Mouse (Mus musculus): ENCODE data around the gene Babam1.

Babam1 gene

DNA sequence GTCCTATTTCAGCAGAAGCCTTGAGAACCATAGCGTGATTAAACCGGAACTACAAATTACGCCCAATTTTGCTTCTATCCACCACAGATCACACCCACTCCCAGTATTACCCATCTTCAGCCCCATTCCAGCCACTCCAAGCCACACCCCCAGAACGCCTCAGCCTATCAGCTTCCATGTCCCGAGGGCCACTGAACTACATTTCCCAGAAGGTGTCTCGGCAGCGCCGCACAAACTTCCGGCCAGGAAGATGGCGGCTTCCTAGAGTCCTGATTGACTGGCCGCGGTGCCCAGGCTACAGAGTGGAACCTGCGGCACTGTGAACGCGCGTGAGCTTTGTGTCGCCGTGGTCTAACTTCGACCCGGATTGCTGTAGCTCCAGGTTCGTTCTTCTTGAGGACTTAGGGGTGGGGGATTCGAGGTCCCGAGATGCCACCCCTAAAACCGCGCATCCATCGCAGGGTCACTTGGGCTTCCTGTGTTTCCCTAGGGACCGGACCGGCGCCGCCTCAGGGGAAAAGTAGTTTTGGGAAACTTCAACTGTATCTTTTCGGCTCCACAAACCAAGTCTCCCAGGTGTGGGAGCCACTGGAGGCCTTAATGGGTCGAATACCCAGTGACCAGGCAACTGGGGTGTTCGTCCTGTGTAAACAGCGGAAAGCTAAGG is at the start of gene Babam1:
Gene Babam1, plus strand, starts transcription at position 223 of the 667 bp plus-strand sequence.
- peak; percentile 93 for DNase-seq

DNA sequence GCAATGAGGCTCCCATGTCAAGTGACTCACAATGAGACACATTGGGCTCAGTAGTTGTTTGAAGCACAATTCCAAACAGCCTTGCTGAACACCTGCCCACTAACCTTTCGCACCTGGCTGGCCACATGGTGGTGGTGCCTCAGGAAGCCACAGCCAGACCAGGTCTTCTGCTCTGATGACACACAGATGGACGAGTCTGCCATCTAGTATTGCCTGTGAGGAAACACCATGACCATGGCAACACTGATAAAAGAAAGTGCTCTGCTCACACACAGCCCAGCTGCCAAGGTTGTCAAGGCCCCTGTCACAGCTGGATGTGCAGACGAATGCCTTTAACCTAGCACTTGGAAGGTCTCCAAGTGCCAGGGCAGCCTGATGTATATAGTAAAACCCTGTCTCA is 45.5 kb upstream of the Babam1 start:
- DNase-seq, result no peak

GRCm38 (mm10) chr8:71351520-71351919 is 45.1 kb upstream of the Babam1 start:
- no peak for DNase-seq

DNA sequence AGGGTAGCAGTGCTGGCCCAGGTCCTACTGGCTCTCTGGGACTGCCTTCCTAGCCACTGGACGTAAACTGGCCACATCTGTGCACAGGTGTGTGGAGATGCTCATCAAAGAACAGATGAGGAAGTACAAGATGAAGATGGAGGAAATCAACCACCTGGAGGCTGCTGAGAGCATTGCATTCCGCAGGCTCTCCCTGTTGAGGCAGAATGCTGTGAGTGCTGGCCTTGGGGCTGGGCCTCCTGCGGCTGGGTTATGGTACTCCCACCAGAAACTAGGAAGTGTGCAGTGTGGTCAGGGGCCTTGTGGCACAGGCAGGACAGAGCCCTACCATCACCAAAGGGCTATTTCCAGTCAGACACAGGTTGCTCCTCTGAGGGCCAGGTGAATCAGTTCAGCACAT is 38.6 kb upstream of the Babam1 start:
- DNase-seq, result no peak

- peak; percentile 97 for DNase-seq
Observed at GRCm38 (mm10) chr8:71366771-71367528, 29.7 kb upstream of the Babam1 start, which contains the start of gene Use1. Gene Use1, plus strand, starts transcription at chr8:71366848.

DNA sequence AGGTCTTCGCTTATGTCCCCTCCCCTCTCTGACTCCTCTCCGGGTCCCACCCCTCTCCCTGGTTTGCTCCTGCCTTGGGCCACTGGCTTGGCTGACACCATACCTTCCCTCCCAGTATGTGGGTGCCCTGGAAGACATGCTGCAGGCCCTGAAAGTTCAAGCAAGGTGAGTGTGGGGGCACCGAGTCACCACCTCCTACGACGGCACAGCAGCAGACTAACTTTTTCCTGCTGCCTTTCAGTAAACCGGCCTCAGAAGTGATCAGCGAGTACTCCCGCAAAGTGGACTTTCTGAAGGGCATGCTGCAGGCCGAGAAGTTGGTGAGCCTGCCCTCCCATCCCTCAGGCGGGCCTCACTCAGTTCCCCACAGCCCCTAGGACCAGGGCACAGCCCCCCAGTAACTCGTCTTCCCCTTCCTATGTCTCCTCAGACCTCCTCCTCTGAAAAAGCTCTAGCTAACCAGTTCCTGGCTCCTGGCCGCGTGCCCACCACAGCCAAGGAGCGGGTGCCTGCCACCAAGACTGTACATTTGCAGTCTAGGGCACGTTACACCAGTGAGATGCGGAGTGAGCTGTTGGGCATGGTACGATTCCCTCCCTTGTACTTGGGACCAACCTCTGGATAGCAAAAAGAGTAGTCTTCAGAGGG is 29.0 kb upstream of the Babam1 start:
- no peak for DNase-seq

DNA sequence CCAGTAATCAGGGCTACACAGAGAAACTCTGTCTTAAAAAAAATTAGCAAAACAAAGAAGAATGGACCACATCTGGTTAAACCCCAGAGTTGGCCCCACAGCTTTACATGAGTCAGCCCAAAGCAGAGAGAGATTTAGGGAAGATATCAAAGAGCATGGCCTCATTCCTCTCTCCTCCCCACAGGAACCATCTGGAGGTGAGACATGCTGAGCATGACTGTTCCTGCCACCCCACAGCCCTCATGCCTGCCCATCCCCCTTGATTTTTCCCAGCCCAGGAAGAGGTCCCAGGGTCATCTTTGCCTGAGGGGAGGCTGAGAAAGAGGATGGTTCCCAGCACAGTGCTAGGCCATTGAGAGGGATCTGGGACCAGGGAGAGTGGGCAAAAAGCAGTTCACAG is 28.3 kb upstream of the Babam1 start:
- DNase-seq, result no peak

- no peak for DNase-seq
Observed at GRCm38 (mm10) chr8:71369040-71369718, 27.5 kb upstream of the Babam1 start.

- no peak for DNase-seq
Observed at GRCm38 (mm10) chr8:71370711-71371235, 25.9 kb upstream of the Babam1 start.

- peak; percentile 98 for DNase-seq
Observed at GRCm38 (mm10) chr8:71371236-71371848, 25.3 kb upstream of the Babam1 start, which contains the start of gene Ocel1. Gene Ocel1, plus strand, starts transcription at chr8:71371298.

DNA sequence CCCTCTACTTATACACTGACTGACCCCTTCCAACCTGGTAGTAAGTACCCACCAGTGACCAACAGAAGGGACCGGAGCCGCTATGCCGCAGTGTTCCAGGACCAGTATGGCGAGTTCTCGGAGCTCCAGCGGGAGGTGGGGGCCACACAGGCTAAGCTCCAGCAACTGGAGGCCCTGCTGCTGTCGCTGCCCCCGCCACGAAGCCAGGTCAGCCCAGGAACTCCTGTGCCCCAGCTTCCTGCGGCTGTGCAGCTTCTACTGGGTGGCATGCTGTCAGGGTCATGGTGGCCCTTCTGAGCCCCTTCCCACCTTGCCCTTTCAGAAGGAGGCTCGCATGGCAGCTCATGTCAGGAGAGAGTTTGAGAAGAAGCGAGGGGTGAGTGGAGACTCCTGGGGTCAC is 24.2 kb upstream of the Babam1 start:
- no peak for DNase-seq

DNA sequence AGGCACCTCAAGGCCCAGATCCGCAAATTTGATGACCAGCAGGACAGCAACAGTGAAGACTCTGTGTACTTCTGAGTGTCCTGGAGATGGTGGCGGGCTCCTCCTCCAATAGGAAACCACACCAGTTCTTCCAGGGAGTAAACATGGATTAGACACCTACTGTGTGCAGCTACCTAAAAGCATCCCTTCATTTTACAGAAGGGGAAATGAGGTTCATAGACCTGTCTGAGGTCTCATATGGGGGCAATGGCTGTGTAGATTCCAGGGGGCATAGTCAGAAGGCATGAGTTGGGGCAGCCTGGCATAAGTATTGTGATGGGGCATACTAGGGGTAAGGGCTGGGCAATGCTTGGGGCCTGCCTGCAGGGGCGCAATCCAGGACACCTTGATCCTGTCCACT is 23.7 kb upstream of the Babam1 start:
- no peak for DNase-seq

DNA sequence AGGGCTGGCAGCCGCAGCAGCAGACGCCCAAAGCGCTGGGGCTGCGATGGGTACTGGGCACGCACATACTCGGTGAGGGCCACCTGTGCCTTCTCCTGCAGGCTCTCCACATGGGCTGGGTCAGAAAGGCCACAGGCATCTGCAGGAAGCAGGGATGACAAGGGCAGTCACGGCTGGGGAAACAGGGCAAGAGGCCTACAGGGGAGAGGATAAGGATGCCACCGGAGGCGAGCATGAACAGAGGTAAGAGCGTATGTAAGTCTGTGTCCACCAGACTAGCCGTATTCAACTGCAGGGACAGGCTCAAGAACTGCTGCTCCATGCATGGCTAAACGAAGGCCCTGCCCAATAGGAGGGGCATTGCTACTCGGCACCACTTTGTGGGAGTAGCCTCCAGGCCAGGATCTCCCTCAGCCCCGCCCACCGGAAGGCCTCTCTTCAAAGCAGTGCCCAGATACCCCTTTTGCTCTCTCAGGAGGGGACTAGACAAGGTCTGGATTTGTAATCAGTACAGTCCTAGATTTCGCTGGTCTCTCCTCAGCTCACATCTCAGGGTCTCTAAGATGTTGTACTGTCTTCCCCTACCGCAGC is 21.9 kb upstream of the Babam1 start:
- DNase-seq, result peak; percentile 52

GRCm38 (mm10) chr8:71375581-71376422 is 20.9 kb upstream of the Babam1 start:
- DNase-seq, result peak; percentile 90

DNA sequence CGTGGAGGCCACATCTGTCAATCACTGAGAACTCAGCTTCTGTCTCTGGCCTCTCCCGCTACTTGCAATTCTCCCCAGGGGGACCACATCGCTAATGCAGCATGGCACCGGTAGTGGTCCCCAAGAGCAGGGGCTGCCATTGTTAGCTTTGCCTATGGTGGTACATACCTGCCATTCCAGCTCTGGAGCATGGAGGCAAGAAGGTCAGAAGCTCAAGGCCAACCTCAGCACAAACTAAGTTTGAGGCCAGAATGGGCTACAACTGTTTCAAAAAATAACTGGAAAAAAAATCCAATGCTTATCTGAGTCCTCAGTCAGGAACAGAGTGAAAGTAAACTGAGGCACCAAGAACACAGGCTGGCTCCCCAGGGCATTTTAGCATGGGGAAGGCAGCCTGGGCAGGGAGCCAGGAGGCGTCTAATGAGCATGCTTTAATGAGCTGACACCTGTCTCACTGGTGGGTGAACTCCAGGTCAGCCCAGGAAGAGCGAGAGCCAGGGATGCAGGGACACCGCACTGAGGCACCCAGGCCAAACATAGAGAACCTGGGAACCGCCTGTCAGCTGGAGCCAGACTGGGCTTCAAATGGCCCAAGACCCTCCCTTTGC is 20.1 kb upstream of the Babam1 start:
- DNase-seq, result peak; percentile 40

GRCm38 (mm10) chr8:71379008-71379407 is 17.7 kb upstream of the Babam1 start:
- no peak for DNase-seq

DNA sequence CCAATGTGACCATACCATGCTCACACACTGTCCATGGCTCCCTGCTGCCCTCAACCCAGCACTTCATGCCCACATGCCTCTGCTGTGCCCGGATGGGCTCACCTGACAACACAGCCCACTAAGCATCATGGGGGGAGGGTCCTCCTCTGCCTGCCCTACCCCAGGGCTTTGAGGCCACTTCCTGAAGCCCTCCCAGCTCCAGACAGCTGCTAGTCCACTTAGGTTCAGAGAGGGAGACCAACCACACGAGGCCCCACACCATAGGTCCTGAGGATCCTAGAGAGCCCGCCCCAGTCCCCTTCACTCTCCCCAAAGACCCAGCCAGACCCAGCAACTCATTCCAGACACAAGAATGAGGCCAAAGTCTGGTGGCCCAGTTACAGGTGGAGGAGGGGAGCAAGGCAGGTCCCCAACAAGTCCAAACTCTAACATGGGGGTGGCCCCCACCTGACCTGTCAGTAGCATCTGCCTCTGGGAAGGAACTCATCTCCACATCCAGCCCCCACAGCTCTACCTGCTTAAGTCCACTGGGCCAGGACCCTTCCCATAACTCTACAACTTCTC is 17.1 kb upstream of the Babam1 start:
- peak; percentile 46 for DNase-seq

DNA sequence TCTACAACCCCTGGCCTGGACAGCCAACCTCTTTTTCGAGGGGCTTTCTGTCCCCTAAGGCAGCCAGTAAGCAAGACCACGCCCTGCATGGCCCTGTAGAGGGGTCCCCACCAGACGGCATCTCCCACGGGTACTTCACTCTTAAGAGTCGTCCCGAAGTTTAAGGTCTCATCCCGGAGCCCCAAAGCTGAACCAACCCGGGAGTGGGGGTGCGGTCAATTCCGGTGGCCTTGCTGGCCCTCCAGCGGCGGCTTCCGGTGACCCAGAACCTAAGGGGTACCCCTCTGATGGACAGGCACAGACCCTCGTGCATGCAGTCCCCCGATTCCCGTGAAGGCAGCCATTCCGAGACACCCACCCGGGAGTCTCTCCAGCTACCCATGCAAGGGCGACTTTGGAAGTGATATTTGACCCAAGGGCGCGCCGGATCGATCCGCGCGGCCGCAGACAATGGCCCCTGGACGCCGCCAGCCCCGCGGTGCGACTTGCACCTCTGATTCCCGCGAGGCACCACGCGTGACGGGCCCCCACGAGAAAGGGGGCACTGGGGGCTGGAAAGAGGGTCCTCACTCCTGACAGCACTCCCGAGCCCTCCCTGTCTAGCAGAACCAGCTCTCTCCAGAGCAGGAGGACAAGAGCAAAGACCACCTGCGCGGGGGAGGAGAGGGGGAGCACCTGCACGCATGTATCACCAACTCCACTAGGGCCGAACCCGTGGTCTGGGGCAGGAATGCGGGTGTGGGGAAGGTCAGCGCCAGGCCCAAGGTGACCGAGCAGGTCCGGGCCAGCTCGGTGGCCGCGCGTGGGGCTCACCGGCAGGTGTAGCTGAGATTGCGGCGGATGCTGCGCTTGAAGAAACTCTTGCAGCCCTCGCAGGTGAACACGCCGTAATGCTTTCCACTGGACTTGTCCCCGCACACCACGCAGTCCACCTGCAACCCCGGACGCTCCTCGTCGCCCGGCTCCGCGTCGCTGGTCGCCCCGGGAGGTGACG is 16.2 kb upstream of the Babam1 start:
- DNase-seq, result peak; percentile 53

- peak; percentile 83 for DNase-seq
Observed at GRCm38 (mm10) chr8:71381421-71381970, 15.2 kb upstream of the Babam1 start, which contains the start of gene Nr2f6. Gene Nr2f6, minus strand, starts transcription at chr8:71381960.
